Mouse (Mus musculus) limb, embryonic 13.5 days (tissue): ENCODE measurements around the gene Dok1. TPM values are rescaled to one million over a fixed set of nuclear protein-coding genes. Genes with fewer than 3 reads are reported as not detected.

Experiments used
- ATAC-seq: fragments of 200-750 bp; cut with Nextera tagmentation; 2 replicates; pipeline ENCODE4 v1.8.0; 2017; ENCODE audit warnings: low read depth, moderate number of reproducible peaks, moderate TSS enrichment; ENCODE audit not compliant: low FRiP score
- H3K27ac ChIP-seq: fragments of 300-500 bp; sonication (generic); 2 replicates; pipeline ENCODE4 v1.5.1; 2015; ENCODE audit warnings: inconsistent platforms, mild to moderate bottlenecking, moderate library complexity
- H3K27me3 ChIP-seq: fragments of 300-500 bp; sonication (generic); 2 replicates; pipeline ENCODE4 v1.6.1; 2015; ENCODE audit warnings: mild to moderate bottlenecking, inconsistent platforms
- H3K36me3 ChIP-seq: fragments of 300-500 bp; sonication (generic); 2 replicates; pipeline ENCODE4 v1.6.1; 2015; ENCODE audit warnings: inconsistent platforms, mild to moderate bottlenecking, moderate library complexity
- H3K4me1 ChIP-seq: fragments of 300-500 bp; sonication (generic); 2 replicates; pipeline ENCODE4 v1.6.1; 2015; ENCODE audit warnings: inconsistent platforms
- H3K4me2 ChIP-seq: fragments of 300-500 bp; sonication (generic); replicated peaks from 2 replicates; pipeline ENCODE4 v1.6.1; 2015; ENCODE audit warnings: inconsistent platforms, mild to moderate bottlenecking, moderate library complexity
- H3K4me3 ChIP-seq: fragments of 300-500 bp; sonication (generic); 2 replicates; pipeline ENCODE4 v1.5.1; 2015; ENCODE audit warnings: moderate library complexity, mild to moderate bottlenecking, inconsistent platforms
- H3K9ac ChIP-seq: fragments of 300-500 bp; sonication (generic); 2 replicates; pipeline ENCODE4 v1.6.1; 2015; ENCODE audit warnings: mild to moderate bottlenecking, inconsistent platforms
- H3K9me3 ChIP-seq: fragments of 300-500 bp; sonication (generic); 2 replicates; pipeline ENCODE4 v1.6.1; 2016; ENCODE audit warnings: inconsistent platforms
- WGBS: fragments of 180-500 bp; shearing (Covaris S2); methylation state at CpG from one replicate; pipeline ENCODE4 v1.1.7; 2015; 5-methylcytosine and 5-hydroxymethylcytosine counted together
- polyA plus RNA-seq: library from polyadenylated mRNA; unstranded; fragments of >200 nt; fragmentation: Nextera tagmentation; extraction: Ambion mirVana; gene quantifications from 2 replicates; pipeline ENCODE4 v1.2.1, GENCODE M21; 2015

Dok1 gene
- polyA plus RNA-seq, 1 experiment from 2014 or later, result 16.2 TPM

- Histone ChIP-seq H3K9ac (no peak overlapping the region), H3K27ac (no peak overlapping the region), H3K27me3 (peaks cover 100% of the 10 kb centered on the region), H3K4me2 (peak overlapping the region; percentile 48; the same call in 1 of the 2 replicates), H3K9me3 (no peaks in the 10 kb centered on the region), H3K4me3 (0 out of 2 replicates have a peak overlapping the region, but pooled peaks have one; percentile 24), H3K36me3 (no peaks in the 10 kb centered on the region), H3K4me1 (peaks cover 24% of the 10 kb centered on the region)
- no peak for ATAC-seq
- WGBS, result 8% methylated on average over 8 of the region's 8 CpGs
Observed at GRCm38 (mm10) chr6:83068221-83068620, 35.0 kb upstream of the Dok1 start.

DNA sequence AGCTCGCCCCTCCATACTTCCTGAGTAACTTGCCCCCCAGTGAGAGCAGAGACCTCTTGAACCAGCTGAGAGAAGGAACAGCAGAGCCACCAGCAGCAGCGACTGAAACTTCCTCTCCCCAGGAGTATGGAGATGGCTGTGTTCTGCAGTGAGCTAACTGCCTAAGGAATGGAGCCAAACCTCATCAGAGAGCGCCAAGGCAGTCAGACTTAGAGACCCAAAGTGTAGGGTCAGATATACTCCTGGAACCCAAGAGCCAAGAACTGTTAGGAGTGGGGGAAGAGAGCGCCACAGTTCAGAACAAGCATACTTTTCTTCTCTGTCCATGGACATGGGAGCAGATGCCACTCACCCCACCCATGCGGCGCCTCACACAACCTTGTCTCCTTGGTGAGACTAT, 33.2 kb upstream of the Dok1 start:
- 28% methylated on average over 6 of the region's 6 CpGs for WGBS
- H3K27me3 ChIP-seq, result peaks cover 100% of the 10 kb centered on the region
- no peaks in the 10 kb centered on the region for H3K36me3 ChIP-seq
- no peak for ATAC-seq
- no peak overlapping the region for H3K9ac ChIP-seq
- H3K4me1 ChIP-seq, result peaks cover 23% of the 10 kb centered on the region
- no peak overlapping the region for H3K4me2 ChIP-seq
- no peak overlapping the region for H3K4me3 ChIP-seq
- H3K27ac ChIP-seq, result no peak overlapping the region
- no peaks in the 10 kb centered on the region for H3K9me3 ChIP-seq

DNA sequence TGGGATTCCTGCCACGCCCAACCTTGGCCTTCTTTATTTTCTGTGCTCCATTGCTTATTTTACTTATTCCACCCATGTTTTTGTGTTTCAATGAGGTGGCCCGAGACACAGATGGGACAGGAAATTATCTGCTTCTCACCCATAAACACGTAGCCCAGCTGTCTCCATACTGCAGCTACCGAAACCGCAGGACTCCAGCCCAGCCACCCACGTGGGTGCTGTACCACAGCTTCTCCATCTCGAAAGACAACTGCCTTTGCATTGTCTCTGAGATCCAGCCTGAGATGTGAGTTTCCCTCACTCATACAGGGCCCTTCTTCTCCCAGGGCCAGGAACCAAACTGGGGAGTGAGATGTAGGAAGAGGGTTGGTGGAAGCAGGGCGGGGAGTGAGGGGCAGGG, 32.7 kb upstream of the Dok1 start:
- no peak overlapping the region for H3K9ac ChIP-seq
- WGBS, result 39% methylated on average over 8 of the region's 8 CpGs
- no peak overlapping the region for H3K4me3 ChIP-seq

DNA sequence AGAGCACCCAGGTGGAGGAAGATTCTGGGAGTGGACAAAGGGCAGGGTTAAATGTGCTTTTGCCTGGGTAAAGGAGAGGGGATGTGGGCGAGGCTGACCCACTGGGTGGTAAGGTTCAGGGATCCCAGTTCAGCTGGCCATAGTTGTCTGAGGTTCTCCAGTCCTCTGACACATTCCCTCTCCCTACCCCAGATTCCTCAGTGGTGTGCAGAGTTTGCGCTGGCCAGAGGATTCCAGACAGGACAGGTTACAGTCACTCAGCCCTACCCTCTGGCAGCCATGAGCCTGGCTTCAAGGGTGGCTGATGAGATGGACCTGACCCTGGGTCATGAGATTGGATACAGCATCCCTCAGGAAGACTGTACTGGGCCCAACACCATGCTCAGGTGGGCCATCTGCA, 25.5 kb upstream of the Dok1 start:
- Histone ChIP-seq H3K36me3 (peaks cover 27% of the 10 kb centered on the region), H3K4me2 (no peak overlapping the region), H3K27me3 (peaks cover 53% of the 10 kb centered on the region), H3K4me1 (peaks cover 13% of the 10 kb centered on the region), H3K27ac (no peak overlapping the region), H3K9ac (no peak overlapping the region), H3K9me3 (no peaks in the 10 kb centered on the region), H3K4me3 (no peak overlapping the region)
- no peak for ATAC-seq
- WGBS, result 81% methylated on average over 2 of the region's 2 CpGs

More for the DNA sequence above, 32.7 kb upstream of the Dok1 start:
- peaks cover 19% of the 10 kb centered on the region for H3K4me1 ChIP-seq
- no peak for ATAC-seq
- no peak overlapping the region for H3K27ac ChIP-seq
- no peaks in the 10 kb centered on the region for H3K36me3 ChIP-seq
- H3K9me3 ChIP-seq, result no peaks in the 10 kb centered on the region
- no peak overlapping the region for H3K4me2 ChIP-seq
- peaks cover 100% of the 10 kb centered on the region for H3K27me3 ChIP-seq

GRCm38 (mm10) chr6:83057790-83058189, 24.5 kb upstream of the Dok1 start, which contains the start of gene Dqx1:
Gene Dqx1 (plus strand): TSS chr6:83057844.
- no peak for ATAC-seq
- no peak within 1 kb of the TSS for H3K9ac ChIP-seq

GRCm38 (mm10) chr6:83054871-83055431, 21.7 kb upstream of the Dok1 start, which contains the start of gene Htra2:
Gene Htra2 (minus strand): TSS chr6:83055273.
- Histone ChIP-seq H3K4me2 (peak within 1 kb of the TSS; percentile 77), H3K36me3 (peaks cover 48% of the 10 kb centered on the region), H3K9me3 (no peaks in the 10 kb centered on the region), H3K4me1 (peaks cover 30% of the 10 kb centered on the region), H3K27me3 (peaks cover 16% of the 10 kb centered on the region), H3K27ac (peak within 1 kb of the TSS; percentile 93), H3K9ac (peak within 1 kb of the TSS; percentile 95), H3K4me3 (peak within 1 kb of the TSS; percentile 96)
- no peak; the same call in 1 of the 2 replicates for ATAC-seq
- under 1% methylated on average over 48 of the region's 50 CpGs for WGBS

More at GRCm38 (mm10) chr6:83057790-83058189, 24.5 kb upstream of the Dok1 start, which contains the start of gene Dqx1:
- Histone ChIP-seq H3K27me3 (peaks cover 44% of the 10 kb centered on the region), H3K4me3 (no peak within 1 kb of the TSS; the same call in 1 of the 2 replicates), H3K9me3 (no peaks in the 10 kb centered on the region), H3K4me2 (no peak within 1 kb of the TSS), H3K4me1 (peaks cover 20% of the 10 kb centered on the region), H3K27ac (no peak within 1 kb of the TSS), H3K36me3 (peaks cover 27% of the 10 kb centered on the region)
- 55% methylated on average over 3 of the region's 3 CpGs for WGBS

- WGBS, result under 1% methylated on average over 64 of the region's 64 CpGs
- H3K4me3 ChIP-seq, result peak within 1 kb of the TSS; percentile 96
- peak within 1 kb of the TSS; percentile 77 for H3K4me2 ChIP-seq
- peaks cover 55% of the 10 kb centered on the region for H3K36me3 ChIP-seq
- no peaks in the 10 kb centered on the region for H3K9me3 ChIP-seq
- peak within 1 kb of the TSS; percentile 93 for H3K27ac ChIP-seq
- H3K27me3 ChIP-seq, result peaks cover 9% of the 10 kb centered on the region
- H3K9ac ChIP-seq, result peak within 1 kb of the TSS; percentile 95
- peak; percentile 96 for ATAC-seq
- H3K4me1 ChIP-seq, result peaks cover 30% of the 10 kb centered on the region
Observed at GRCm38 (mm10) chr6:83054074-83054851, 21.0 kb upstream of the Dok1 start, which contains the start of gene Aup1. Gene Aup1 (plus strand): TSS chr6:83054521.

DNA sequence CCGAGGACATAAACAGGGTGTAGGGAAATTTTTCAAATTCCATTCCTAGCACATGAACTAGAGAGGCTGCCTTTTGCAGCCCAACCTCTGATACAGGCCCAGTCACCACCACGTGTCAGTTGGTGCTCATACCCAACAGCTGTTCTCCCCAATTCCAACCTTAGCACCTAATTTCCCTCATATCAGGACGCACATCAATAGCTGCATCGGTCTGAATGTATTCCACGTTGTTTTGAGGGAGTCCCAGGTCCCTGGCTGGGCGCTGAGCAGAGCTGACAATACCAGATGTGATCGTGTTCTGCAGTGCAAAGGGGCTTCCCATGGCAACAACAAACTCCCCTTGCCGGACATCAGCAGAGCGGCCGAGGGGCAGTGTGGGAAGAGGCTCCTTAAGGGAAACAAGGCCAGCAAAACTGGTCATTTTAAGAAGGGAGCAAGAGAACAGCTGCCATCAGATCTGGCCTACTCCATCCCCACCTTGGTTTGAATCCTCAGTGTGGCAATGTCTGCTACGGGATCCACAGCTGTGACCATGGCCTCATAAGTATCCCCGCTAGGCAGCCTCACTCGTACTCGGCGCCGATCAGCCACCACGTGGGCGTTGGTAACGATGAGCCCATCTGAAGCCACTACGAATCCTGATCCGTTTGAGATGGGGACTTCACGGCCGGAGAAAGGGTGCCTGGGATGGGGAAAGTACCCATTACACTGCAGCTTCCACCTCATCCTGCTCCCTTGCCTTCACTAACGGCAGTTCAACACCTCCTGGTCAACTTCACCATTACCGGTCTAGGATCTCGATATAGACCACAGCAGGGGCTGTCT, 20.1 kb upstream of the Dok1 start:
- Histone ChIP-seq H3K9me3 (no peaks in the 10 kb centered on the region), H3K9ac (peak overlapping the region; percentile 95), H3K4me2 (peak overlapping the region; percentile 77), H3K27me3 (0 out of 2 replicates have a peak, but pooled peaks cover under 1% of the 10 kb centered on the region), H3K36me3 (peaks cover 59% of the 10 kb centered on the region), H3K4me3 (peak overlapping the region; percentile 96), H3K27ac (peak overlapping the region; percentile 93), H3K4me1 (peaks cover 30% of the 10 kb centered on the region)
- WGBS, result 1% methylated on average over 26 of the region's 26 CpGs
- no peak for ATAC-seq

DNA sequence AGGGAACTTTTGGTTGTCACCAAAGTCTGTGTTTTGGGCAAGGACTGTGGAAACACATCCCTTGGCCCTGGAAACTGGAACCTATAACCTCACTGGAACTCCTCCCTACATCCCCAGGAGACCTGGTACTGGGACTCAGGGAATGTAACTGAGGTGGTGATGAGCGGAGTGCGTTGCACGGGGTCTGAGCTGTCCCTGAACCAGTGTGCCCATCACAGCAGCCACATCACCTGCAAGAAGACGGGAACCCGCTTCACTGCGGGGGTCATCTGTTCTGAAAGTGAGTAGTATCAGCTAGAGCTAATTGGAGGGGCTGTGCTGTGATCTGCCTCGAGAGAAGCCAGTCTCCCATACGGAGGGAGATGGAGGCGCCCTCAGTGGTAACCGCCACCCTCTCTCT, 16.1 kb upstream of the Dok1 start:
- H3K9me3 ChIP-seq, result no peaks in the 10 kb centered on the region
- no peak overlapping the region for H3K4me3 ChIP-seq
- no peaks in the 10 kb centered on the region for H3K27me3 ChIP-seq
- no peak for ATAC-seq
- WGBS, result 70% methylated on average over 10 of the region's 10 CpGs
- peaks cover 42% of the 10 kb centered on the region for H3K36me3 ChIP-seq
- no peak overlapping the region for H3K9ac ChIP-seq
- no peak overlapping the region for H3K4me2 ChIP-seq
- H3K27ac ChIP-seq, result no peak overlapping the region
- H3K4me1 ChIP-seq, result peaks cover 17% of the 10 kb centered on the region

DNA sequence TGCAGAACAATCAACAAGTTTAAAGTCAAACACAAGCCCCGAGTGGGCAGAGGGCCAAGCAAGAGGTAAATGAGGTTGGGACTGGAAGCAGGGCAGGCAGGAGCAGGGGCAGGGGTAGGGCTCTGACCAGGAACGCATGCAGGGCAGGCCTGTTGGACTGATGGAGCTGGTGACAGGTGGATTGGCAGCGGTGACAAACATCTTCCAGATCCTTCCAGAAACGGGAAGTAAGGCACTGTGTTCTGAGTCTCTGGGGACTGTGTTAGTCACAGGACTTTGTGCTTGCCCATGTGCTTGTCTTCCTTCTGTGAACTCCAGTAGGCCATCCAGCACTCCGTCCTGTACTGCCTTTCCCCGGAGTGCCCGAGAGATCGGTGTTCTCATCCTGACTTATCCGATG, 11.5 kb upstream of the Dok1 start:
- H3K27me3 ChIP-seq, result no peaks in the 10 kb centered on the region
- ATAC-seq, result no peak
- H3K9me3 ChIP-seq, result no peaks in the 10 kb centered on the region
- H3K4me1 ChIP-seq, result no peaks in the 10 kb centered on the region
- H3K36me3 ChIP-seq, result peaks cover 27% of the 10 kb centered on the region
- H3K4me3 ChIP-seq, result no peak overlapping the region
- 81% methylated on average over 9 of the region's 9 CpGs for WGBS
- H3K9ac ChIP-seq, result no peak overlapping the region
- H3K4me2 ChIP-seq, result no peak overlapping the region
- no peak overlapping the region for H3K27ac ChIP-seq

DNA sequence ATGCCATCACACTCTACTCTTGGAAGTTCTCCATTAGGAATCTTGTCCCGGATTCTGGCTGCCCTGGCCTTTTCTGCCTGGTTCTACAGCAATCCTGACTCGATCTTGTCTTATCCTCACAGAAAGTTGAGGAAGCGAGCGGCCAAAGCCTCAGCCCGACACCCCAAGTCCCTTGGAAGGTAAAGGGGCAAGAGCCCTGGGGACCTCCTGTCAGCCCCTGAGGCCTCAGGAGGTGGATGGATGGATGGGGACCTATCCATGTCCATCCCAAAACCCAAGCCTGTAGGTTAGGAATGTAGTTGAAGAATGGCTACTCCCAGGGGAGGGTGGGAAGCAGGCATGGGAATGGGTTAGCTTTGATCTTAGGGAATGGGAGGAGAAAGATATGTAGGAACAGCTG, 10.7 kb upstream of the Dok1 start:
- WGBS, result 86% methylated on average over 5 of the region's 5 CpGs
- no peak for ATAC-seq

More for the DNA sequence above, 10.7 kb upstream of the Dok1 start:
- no peaks in the 10 kb centered on the region for H3K9me3 ChIP-seq
- no peak overlapping the region for H3K4me3 ChIP-seq
- H3K4me2 ChIP-seq, result no peak overlapping the region
- no peaks in the 10 kb centered on the region for H3K4me1 ChIP-seq
- H3K27me3 ChIP-seq, result no peaks in the 10 kb centered on the region
- H3K27ac ChIP-seq, result no peak overlapping the region
- 0 out of 2 replicates have a peak overlapping the region, but pooled peaks have one; percentile 25 for H3K9ac ChIP-seq
- peaks cover 21% of the 10 kb centered on the region for H3K36me3 ChIP-seq
